Mouse (Mus musculus) adrenal gland, postnatal 0 days (tissue): ENCODE data around the gene Pglyrp2. TPM values are rescaled to one million over a fixed set of nuclear protein-coding genes. Genes with fewer than 3 reads are reported as not detected.

Experiments used
- microRNA-seq: library from miRNA; unstranded; fragments of <30 nt; microRNA quantifications from one replicate; pipeline ENCODE4, GENCODE M21; 2016; ENCODE audit warnings: borderline replicate concordance; ENCODE audit not compliant: insufficient number of aligned reads
- polyA plus RNA-seq: library from polyadenylated mRNA; unstranded; fragments of >200 nt; fragmentation: Nextera tagmentation; extraction: Ambion mirVana; gene quantifications from 2 replicates; pipeline ENCODE4 v1.2.1, GENCODE M21; 2015

The Pglyrp2 gene
- polyA plus RNA-seq = 0.97 and 0.98 TPM in 2 replicates

DNA sequence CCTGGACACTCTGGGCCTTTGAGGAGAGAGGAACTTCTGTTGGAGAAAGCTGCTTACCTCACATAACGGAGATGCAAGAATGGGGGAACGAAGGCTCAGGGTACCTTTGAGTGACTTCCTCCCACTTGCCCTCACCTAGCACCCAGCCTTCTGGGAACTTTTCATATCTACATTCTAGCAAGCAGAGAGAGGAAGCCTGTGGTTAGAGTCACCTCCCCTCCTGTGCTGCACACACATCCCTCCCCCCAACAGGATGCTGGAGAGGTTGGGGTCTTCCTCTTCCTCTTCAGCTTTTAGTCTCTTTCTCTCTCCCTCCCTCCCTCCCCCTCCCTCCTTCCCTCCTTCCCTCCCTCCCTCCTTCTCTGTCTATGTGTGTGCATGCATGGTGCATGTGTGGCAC lies at the start of gene Pglyrp2:
Gene Pglyrp2 (minus strand): TSS at position 134 of the 400 bp plus-strand sequence.

DNA sequence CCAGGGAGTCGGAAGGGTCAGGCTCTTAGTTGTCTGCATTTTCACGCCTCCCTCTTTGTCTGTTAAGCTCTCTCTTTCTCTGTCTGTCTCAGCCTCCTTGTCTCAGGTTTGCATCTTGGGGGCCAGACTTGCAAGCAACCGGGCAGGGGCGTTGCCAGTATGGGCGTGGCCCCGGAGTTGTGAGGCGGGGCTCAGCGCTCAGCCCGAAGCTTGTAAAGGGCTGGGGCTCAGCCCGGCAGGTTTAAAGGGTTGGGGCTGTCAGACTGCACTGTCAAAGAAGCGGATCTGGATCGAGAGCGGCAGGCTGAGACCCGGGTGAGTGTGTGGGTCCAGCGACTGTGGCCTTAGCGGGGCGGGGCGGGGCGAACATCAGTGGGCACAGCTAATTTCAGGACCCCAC lies 28.5 kb upstream of the Pglyrp2 start, which contains the start of gene Cyp4f39:
Gene Cyp4f39 (plus strand): TSS at position 242 of the 400 bp plus-strand sequence.

DNA sequence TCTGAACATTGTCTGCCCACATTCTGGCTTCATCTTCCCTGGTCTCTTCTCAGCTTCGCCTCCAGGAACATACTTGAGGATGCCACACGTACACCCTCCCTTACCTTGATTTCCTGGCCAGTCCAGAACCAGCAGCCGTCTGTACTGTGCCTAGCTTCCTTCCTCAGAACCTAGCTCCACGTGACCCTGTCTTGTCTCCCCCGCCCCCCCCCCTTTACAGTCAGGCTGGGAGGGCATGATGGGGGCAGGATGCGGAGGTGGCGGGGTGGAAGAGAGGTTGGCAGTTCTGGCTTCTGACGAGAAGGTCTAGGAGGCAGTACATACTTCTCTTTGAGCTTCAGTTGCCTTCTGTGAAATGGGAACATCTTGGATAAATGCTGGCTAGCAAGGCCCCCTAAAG lies 20.6 kb downstream of the Pglyrp2 start, which contains the start of gene Rasal3:
Gene Rasal3 (minus strand): TSS at position 167 of the 400 bp plus-strand sequence.

DNA sequence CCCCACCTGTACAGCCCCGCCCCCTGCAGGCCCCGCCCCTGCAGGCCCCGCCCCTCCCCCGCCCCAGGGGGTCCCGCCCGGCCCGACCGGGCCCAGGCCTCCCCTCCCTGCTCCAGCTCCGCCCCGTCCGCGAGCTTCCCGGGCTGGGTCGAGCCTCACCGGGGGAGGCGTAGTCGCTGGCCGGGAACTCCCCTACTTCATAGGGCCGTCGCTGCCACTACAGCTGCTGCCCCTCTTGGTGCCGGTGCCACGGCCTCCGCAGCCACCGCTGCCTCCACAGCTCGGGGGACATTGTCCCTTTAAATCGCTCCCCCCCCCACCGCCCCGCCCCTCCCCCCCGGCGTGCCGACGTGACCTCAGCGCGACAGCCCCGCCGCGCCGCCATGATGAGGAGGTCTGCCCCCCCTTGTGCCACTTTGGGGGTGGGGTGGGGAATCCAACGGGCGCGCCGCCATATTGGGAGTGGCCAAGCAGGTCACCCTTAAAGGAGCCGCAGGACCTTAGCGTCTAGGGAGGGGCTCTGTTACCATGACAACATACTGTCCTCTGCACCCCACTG lies 34.8 kb downstream of the Pglyrp2 start, which contains the start of gene Wiz:
Gene Wiz (minus strand): TSS at position 339 of the 559 bp plus-strand sequence.

Small RNAs within 50 kb of the gene (microRNA-seq; reads per million reads assigned to microRNA genes)
- not detected for gene Gm22201

Other genes starting within 250 kb of the Pglyrp2 start
- gene Ephx3, start 234.6 kb downstream of the Pglyrp2 start, polyA plus RNA-seq = 0.08 and 0.32 TPM in 2 replicates
- gene Brd4, start 139.4 kb downstream of the Pglyrp2 start, polyA plus RNA-seq = 57.4 and 64.8 TPM in 2 replicates
- 29.2 and 46.3 TPM in 2 replicates for gene Akap8, start 102.9 kb downstream of the Pglyrp2 start, polyA plus RNA-seq
- gene Akap8l, start 73.6 kb downstream of the Pglyrp2 start, polyA plus RNA-seq = 55.9 and 87.5 TPM in 2 replicates
- 15.6 and 16.9 TPM in 2 replicates for gene Wiz, start 34.7 kb downstream of the Pglyrp2 start, polyA plus RNA-seq
- gene Rasal3, start 20.6 kb downstream of the Pglyrp2 start, polyA plus RNA-seq = 0.80 and 0.92 TPM in 2 replicates
- gene Cyp4f39, start 28.6 kb upstream of the Pglyrp2 start, polyA plus RNA-seq = 0.41 and 0.47 TPM in 2 replicates
- gene Cyp4f17, start 81.9 kb upstream of the Pglyrp2 start, polyA plus RNA-seq = 7.6 and 8.8 TPM in 2 replicates
- 21.5 and 25.9 TPM in 2 replicates for gene Cyp4f16, start 112.4 kb upstream of the Pglyrp2 start, polyA plus RNA-seq
- not detected in 2 replicates for gene Cyp4f37, start 197.1 kb upstream of the Pglyrp2 start, polyA plus RNA-seq
- not detected in 2 replicates for gene Cyp4f40, start 234.7 kb upstream of the Pglyrp2 start, polyA plus RNA-seq